ENCODE assay signal across 24 mouse cellular contexts in genomic region chr16:74878603-74879002, GRCm38 (mm10).
DNase-seq lines count a peak whose midpoint lies in the region; ATAC-seq and TF ChIP-seq lines count a peak whose summit lies in the region.
"Had no signal": no experiment of that assay in that cellular context is flagged by ENCODE, and none has a peak within 500 bp of the region (broad histone marks: within the 10 kb centered on the region; RNA-seq: fewer than 3 reads in every experiment).

No protein-coding gene starts in this region.

- TF ChIP-seq CTCF in liver, adult 2 months (IDR thresholded peaks at IDR 0.05; ENCODE audit: low read depth, low read length) = no peak
- no peak for TF ChIP-seq CTCF in liver, postnatal 0 days (IDR thresholded peaks at IDR 0.05; ENCODE audit: low read depth)
- no peak for TF ChIP-seq CTCF in intestine, postnatal 0 days (IDR thresholded peaks at IDR 0.05; ENCODE audit: low read depth)

- no peak overlapping the region for H3K27ac ChIP-seq in liver, adult 2 months (replicated peaks; ENCODE audit: insufficient read depth, low read depth, low read length)
- H3K27ac ChIP-seq in liver, postnatal 0 days (ENCODE audit: low read depth) = no peak overlapping the region
- no peak overlapping the region for H3K27ac ChIP-seq in intestine, embryonic 15.5 days
- no peak overlapping the region for H3K27ac ChIP-seq in intestine, postnatal 0 days (ENCODE audit: low read depth, low read length)
- H3K27ac ChIP-seq: embryonic facial prominence, embryonic 10.5 days; embryonic facial prominence, embryonic 12.5 days; forebrain, embryonic 13.5 days; forebrain, embryonic 15.5 days had no signal

- 40% methylated on average over 3 of the region's 3 CpGs for WGBS in liver, adult 2 months
- WGBS in liver, postnatal 0 days (ENCODE audit: insufficient replicate concordance) = 65% methylated on average over 3 of the region's 3 CpGs
- 55% methylated on average over 3 of the region's 3 CpGs for WGBS in intestine, embryonic 15.5 days
- WGBS in intestine, postnatal 0 days = 36% methylated on average over 3 of the region's 3 CpGs

- no peaks in the 10 kb centered on the region for H3K27me3 ChIP-seq in liver, adult 2 months (ENCODE audit: control insufficient read depth, insufficient read depth, low read length)
- H3K27me3 ChIP-seq in liver, postnatal 0 days (ENCODE audit: insufficient read depth, low read length) = no peaks in the 10 kb centered on the region
- H3K27me3 ChIP-seq in intestine, embryonic 15.5 days (replicated peaks) = no peaks in the 10 kb centered on the region
- no peaks in the 10 kb centered on the region for H3K27me3 ChIP-seq in intestine, postnatal 0 days (replicated peaks; ENCODE audit: control insufficient read depth, insufficient read depth, low read length)
- H3K27me3 ChIP-seq: CH12.LX; embryonic facial prominence, embryonic 12.5 days; forebrain, embryonic 13.5 days; forebrain, embryonic 15.5 days; Patski had no signal

- no peak for TF ChIP-seq POLR2A in liver, adult 2 months (IDR thresholded peaks at IDR 0.05; ENCODE audit: extremely low read depth, insufficient read depth, low read length)

- no peaks in the 10 kb centered on the region for H3K4me1 ChIP-seq in liver, adult 2 months (ENCODE audit: control insufficient read depth, insufficient read depth, low read length)
- H3K4me1 ChIP-seq in liver, postnatal 0 days (ENCODE audit: insufficient read depth) = no peaks in the 10 kb centered on the region
- H3K4me1 ChIP-seq in intestine, embryonic 15.5 days (replicated peaks) = no peaks in the 10 kb centered on the region
- no peaks in the 10 kb centered on the region for H3K4me1 ChIP-seq in intestine, postnatal 0 days (replicated peaks; ENCODE audit: control insufficient read depth, insufficient read depth, low read length)
- H3K4me1 ChIP-seq: embryonic facial prominence, embryonic 10.5 days; embryonic facial prominence, embryonic 12.5 days; forebrain, embryonic 13.5 days; forebrain, embryonic 15.5 days had no signal

- H3K79me2 ChIP-seq in liver, adult 2 months (ENCODE audit: control insufficient read depth, insufficient read depth, low read length) = no peaks in the 10 kb centered on the region

- no peaks in the 10 kb centered on the region for H3K36me3 ChIP-seq in liver, adult 2 months (ENCODE audit: control insufficient read depth, insufficient read depth, low read length)
- H3K36me3 ChIP-seq in liver, postnatal 0 days (replicated peaks; ENCODE audit: insufficient read depth, low read length) = no peaks in the 10 kb centered on the region
- no peaks in the 10 kb centered on the region for H3K36me3 ChIP-seq in intestine, embryonic 15.5 days
- no peaks in the 10 kb centered on the region for H3K36me3 ChIP-seq in intestine, postnatal 0 days (ENCODE audit: control insufficient read depth, insufficient read depth)
- H3K36me3 ChIP-seq: embryonic facial prominence, embryonic 10.5 days; embryonic facial prominence, embryonic 12.5 days; forebrain, embryonic 15.5 days; G1E had no signal

- no peak for TF ChIP-seq EP300 in liver, postnatal 0 days (IDR thresholded peaks at IDR 0.05; ENCODE audit: low read depth)

- peak; percentile 11 for DNase-seq in liver, adult 2 months (ENCODE audit: extremely low read depth, low read depth, low spot score)
- DNase-seq in liver, postnatal 0 days = no peak
- DNase-seq in right cerebral cortex, postnatal 10 days (ENCODE audit: low spot score in 2 of 2) = no peak
- DNase-seq in right cerebral cortex, adult 18-20 months = no peak
- DNase-seq: adrenal gland, adult 8-10 months; adrenal gland, postnatal 14 days; adrenal gland, postnatal 36 days; B cell, adult 2 months; cerebellum, adult 11-12 months; cerebellum, adult 2 months; cerebellum, adult 9-10 months; cerebellum, postnatal 10 days; cerebellum, postnatal 25 days had no signal

- H3K4me2 ChIP-seq in liver, postnatal 0 days (ENCODE audit: low read depth, low read length) = no peak overlapping the region
- H3K4me2 ChIP-seq in intestine, embryonic 15.5 days (replicated peaks) = no peak overlapping the region
- no peak overlapping the region for H3K4me2 ChIP-seq in intestine, postnatal 0 days (replicated peaks; ENCODE audit: low read depth)
- H3K4me2 ChIP-seq: embryonic facial prominence, embryonic 12.5 days; forebrain, embryonic 13.5 days; forebrain, embryonic 15.5 days had no signal

- no peak for ATAC-seq in liver, postnatal 0 days
- ATAC-seq in intestine, embryonic 15.5 days = peak; percentile 85
- ATAC-seq in intestine, postnatal 0 days = 0 out of 2 replicates have a peak, but pooled peaks have one; percentile 33
- ATAC-seq: activated CD4-positive, CD25-positive, alpha-beta regulatory T cell, adult 4 months; CD4-positive, CD25-positive, alpha-beta regulatory T cell, adult 4 months; forebrain, embryonic 13.5 days; forebrain, embryonic 15.5 days; Patski had no signal

- H3K9ac ChIP-seq in liver, adult 2 months (ENCODE audit: low read depth, low read length) = no peak overlapping the region
- H3K9ac ChIP-seq in liver, postnatal 0 days (replicated peaks) = no peak overlapping the region
- H3K9ac ChIP-seq in intestine, embryonic 15.5 days = no peak overlapping the region
- no peak overlapping the region for H3K9ac ChIP-seq in intestine, postnatal 0 days (ENCODE audit: low read depth, low read length)
- H3K9ac ChIP-seq: embryonic facial prominence, embryonic 12.5 days; forebrain, embryonic 13.5 days; forebrain, embryonic 15.5 days had no signal

- H3K4me3 ChIP-seq in liver, adult 2 months (ENCODE audit: insufficient read depth, low read depth, low read length) = no peak overlapping the region
- H3K4me3 ChIP-seq in liver, postnatal 0 days (ENCODE audit: low read depth, low read length) = no peak overlapping the region
- H3K4me3 ChIP-seq in intestine, embryonic 15.5 days (replicated peaks) = no peak overlapping the region
- no peak overlapping the region for H3K4me3 ChIP-seq in intestine, postnatal 0 days (ENCODE audit: low read depth, low read length)
- H3K4me3 ChIP-seq: embryonic facial prominence, embryonic 10.5 days; embryonic facial prominence, embryonic 12.5 days; forebrain, embryonic 13.5 days; forebrain, embryonic 15.5 days had no signal

- no peaks in the 10 kb centered on the region for H3K9me3 ChIP-seq in liver, postnatal 0 days (ENCODE audit: low read length)
- H3K9me3 ChIP-seq in intestine, embryonic 15.5 days = no peaks in the 10 kb centered on the region
- H3K9me3 ChIP-seq in intestine, postnatal 0 days (ENCODE audit: control insufficient read depth) = no peaks in the 10 kb centered on the region
- H3K9me3 ChIP-seq: embryonic facial prominence, embryonic 10.5 days; embryonic facial prominence, embryonic 12.5 days; forebrain, embryonic 13.5 days; forebrain, embryonic 15.5 days; G1E had no signal
